8 mouse cellular contexts compared by ENCODE assay signal in the genomic region with DNA sequence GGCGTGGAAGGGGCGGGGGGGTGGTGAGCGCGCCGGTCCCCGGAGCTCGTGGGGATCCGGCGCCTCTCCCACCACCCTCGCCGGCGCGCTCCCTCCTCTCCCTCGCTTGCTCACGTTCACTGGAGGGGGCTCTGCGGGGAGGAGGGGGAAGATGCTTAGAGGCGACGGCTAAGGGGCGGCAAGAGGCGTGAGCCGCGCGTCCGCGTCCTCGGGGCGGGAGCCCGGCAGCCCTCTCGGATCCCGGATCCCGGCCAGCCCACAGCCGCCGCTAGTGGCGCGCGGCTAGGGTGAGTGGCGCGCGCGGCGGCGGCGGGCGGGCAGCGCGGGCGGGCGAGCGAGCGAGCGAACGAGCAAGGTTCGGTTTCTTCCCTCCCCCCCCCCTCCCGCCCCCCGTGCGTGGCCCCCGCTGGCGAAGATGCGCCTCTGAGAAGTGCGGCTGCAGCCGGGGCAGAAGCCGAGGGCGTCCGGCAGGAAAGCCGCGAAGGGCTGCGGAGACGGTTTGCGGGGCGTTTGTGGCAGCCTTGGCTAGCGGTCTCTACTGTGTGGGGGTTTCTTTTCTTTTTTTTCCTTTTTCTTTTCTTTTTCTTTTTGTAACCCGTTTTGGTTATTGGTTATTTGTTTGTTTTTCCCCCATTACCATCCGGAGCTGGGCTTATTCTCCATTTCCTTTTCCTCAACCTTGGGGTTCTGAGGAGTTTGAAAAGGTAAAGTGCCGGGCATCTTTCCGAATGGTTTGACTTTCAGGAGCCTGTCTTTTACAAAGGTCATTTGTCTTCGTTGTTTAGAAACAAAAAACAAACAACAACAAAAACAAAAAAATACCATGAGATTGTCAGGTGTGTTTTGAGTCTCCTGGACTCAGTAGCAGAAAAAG.
DNase-seq lines count a peak whose midpoint lies in the region; ATAC-seq and TF ChIP-seq lines count a peak whose summit lies in the region.

No protein-coding gene starts in this region.

- peak; percentile 45 for DNase-seq in lung, embryonic 14.5 days
- no peak for DNase-seq in lung, postnatal 10 days
- DNase-seq in left cerebral cortex, postnatal 36 days (ENCODE audit: low spot score in 2 of 2): peak; percentile 61 to 76
- DNase-seq in urinary bladder, postnatal 25 days (ENCODE audit: low spot score): no peak
- DNase-seq in ovary, postnatal 36 days (ENCODE audit: low spot score): no peak

- peak overlapping the region; percentile 50 for H3K4me3 ChIP-seq in lung, embryonic 14.5 days (ENCODE audit: low read depth, low read length)
- H3K4me3 ChIP-seq in heart, embryonic 14.5 days (ENCODE audit: control insufficient read depth in 1 of 2, insufficient read depth in 1 of 2, low read depth in 1 of 2, low read length in 2 of 2): peak overlapping the region; percentile 48 to 51
- peak overlapping the region; percentile 57 for H3K4me3 ChIP-seq in neural tube, embryonic 15.5 days (replicated peaks)

- WGBS in lung, embryonic 14.5 days: 2% methylated on average over 41 of the region's 76 CpGs
- under 1% methylated on average over 49 of the region's 76 CpGs for WGBS in heart, embryonic 14.5 days
- WGBS in neural tube, embryonic 15.5 days: under 1% methylated on average over 49 of the region's 76 CpGs

- H3K4me1 ChIP-seq in lung, embryonic 14.5 days (ENCODE audit: insufficient read depth): no peaks in the 10 kb centered on the region
- H3K4me1 ChIP-seq in heart, embryonic 14.5 days (ENCODE audit: control insufficient read depth in 2 of 2, insufficient read depth in 2 of 2, low read length in 2 of 2): no peaks in the 10 kb centered on the region
- peaks cover 26% of the 10 kb centered on the region for H3K4me1 ChIP-seq in neural tube, embryonic 15.5 days

- intact Hi-C loops in left cerebral cortex, postnatal 36 days (cut with DNase I): loop anchor here (5.0 kb wide), 3 partner anchors 38 to 203 kb away; no protein-coding TSS in a partner anchor

- H3K27me3 ChIP-seq in lung, embryonic 14.5 days (ENCODE audit: insufficient read depth, low read length): peaks cover 59% of the 10 kb centered on the region
- peaks cover 77% of the 10 kb centered on the region for H3K27me3 ChIP-seq in heart, embryonic 14.5 days (ENCODE audit: control insufficient read depth, insufficient read depth, low read length)
- 0 out of 2 replicates have a peak, but pooled peaks cover 7% of the 10 kb centered on the region for H3K27me3 ChIP-seq in neural tube, embryonic 15.5 days (replicated peaks)

- no peak overlapping the region; the same call in 1 of the 2 replicates for H3K9ac ChIP-seq in lung, embryonic 14.5 days
- H3K9ac ChIP-seq in heart, embryonic 14.5 days (ENCODE audit: low read length): no peak overlapping the region
- peak overlapping the region; percentile 68 for H3K9ac ChIP-seq in neural tube, embryonic 15.5 days (replicated peaks)

- no peaks in the 10 kb centered on the region for H3K9me3 ChIP-seq in lung, embryonic 14.5 days (ENCODE audit: low read depth, low read length)
- H3K9me3 ChIP-seq in heart, embryonic 14.5 days (ENCODE audit: control insufficient read depth, low read length): no peaks in the 10 kb centered on the region
- no peaks in the 10 kb centered on the region for H3K9me3 ChIP-seq in neural tube, embryonic 15.5 days (replicated peaks)

- peak; percentile 82 for ATAC-seq in lung, embryonic 14.5 days (ENCODE audit: insufficient read depth)
- ATAC-seq in common myeloid progenitor, adult 5-6 weeks (replicated peaks; ENCODE audit: low read depth, poor library complexity, severe bottlenecking): peak; percentile 47; the same call in 1 of the 2 replicates
- ATAC-seq in heart, embryonic 14.5 days (ENCODE audit: insufficient number of reproducible peaks, insufficient read depth, low FRiP score, low read depth): no peak
- ATAC-seq in neural tube, embryonic 15.5 days (ENCODE audit: low FRiP score): peak; percentile 91

- no peak for TF ChIP-seq CTCF in lung, embryonic 14.5 days (IDR thresholded peaks at IDR 0.05; ENCODE audit: low read depth)

- peak overlapping the region; percentile 89 for H3K4me2 ChIP-seq in lung, embryonic 14.5 days
- H3K4me2 ChIP-seq in heart, embryonic 14.5 days (ENCODE audit: low read length): peak overlapping the region; percentile 94
- H3K4me2 ChIP-seq in neural tube, embryonic 15.5 days: peak overlapping the region; percentile 66

- no peak overlapping the region for H3K27ac ChIP-seq in lung, embryonic 14.5 days (ENCODE audit: low read depth)
- no peak overlapping the region for H3K27ac ChIP-seq in heart, embryonic 14.5 days (replicated peaks in 1 of 2; ENCODE audit: control insufficient read depth in 1 of 2, insufficient read depth in 1 of 2, low read depth in 2 of 2, low read length in 2 of 2)
- H3K27ac ChIP-seq in neural tube, embryonic 15.5 days (replicated peaks): peak overlapping the region; percentile 90

- H3K36me3 ChIP-seq in lung, embryonic 14.5 days (ENCODE audit: insufficient read depth): no peaks in the 10 kb centered on the region
- H3K36me3 ChIP-seq in heart, embryonic 14.5 days (ENCODE audit: control insufficient read depth, insufficient read depth, low read length): no peaks in the 10 kb centered on the region
- no peaks in the 10 kb centered on the region for H3K36me3 ChIP-seq in neural tube, embryonic 15.5 days

Comparison
In these comparisons a context has a peak if more than half of its experiments do, and no peak if none do; other contexts are left out.
1. DNase-seq: peak in lung, embryonic 14.5 days (single experiment) and left cerebral cortex, postnatal 36 days (2 of 2); none in lung, postnatal 10 days (single experiment), urinary bladder, postnatal 25 days (single experiment) and ovary, postnatal 36 days (single experiment).
2. Peak in every context shown above with its lines, with median percentiles within 50 percentile points of each other: H3K4me2 ChIP-seq and H3K4me3 ChIP-seq.